Mouse (Mus musculus) bone marrow, adult 2 months (tissue): ENCODE data around the gene Dbp.

Experiments
- CTCF ChIP-seq: fragments of 200-500 bp; IDR thresholded peaks from 2 replicates; pipeline ENCODE4 v1.5.1; 2011; ENCODE audit warnings: low read length, control low read depth; ENCODE audit not compliant: control insufficient read depth, insufficient read depth
- POLR2A ChIP-seq: fragments of 200-500 bp; IDR thresholded peaks from 2 replicates; pipeline ENCODE4 v1.6.1; 2011; ENCODE audit warnings: low read depth, mild to moderate bottlenecking, control low read depth, low read length, borderline replicate concordance; ENCODE audit not compliant: control insufficient read depth

- TF ChIP-seq CTCF (no peak), POLR2A (no peak)
Observed at GRCm38 (mm10) chr7:45689800-45690199, 15.1 kb upstream of the Dbp start.
